Mouse (Mus musculus) heart, postnatal 10 days (tissue): ENCODE measurements around the gene Git1. TPM values are rescaled to one million over a fixed set of nuclear protein-coding genes. Genes with fewer than 3 reads are reported as not detected.

Experiments
- DNase-seq, 2 experiments: peaks; one replicate each; pipeline ENCODE4 v3.0.0; 2021
- intact Hi-C: fragments of 180-260 bp; cut with DNase I; formaldehyde crosslinking; loops from one replicate; pipeline ENCODE4 v1.15.1; 2025
- total RNA-seq, 2 experiments: library from RNA; stranded (reverse); gene quantifications; 2 replicates each; pipeline ENCODE4 v1.2.3; 2021

The Git1 gene
- total RNA-seq, result 10 to 100 TPM; 64.5 to 65.1 TPM

DNA sequence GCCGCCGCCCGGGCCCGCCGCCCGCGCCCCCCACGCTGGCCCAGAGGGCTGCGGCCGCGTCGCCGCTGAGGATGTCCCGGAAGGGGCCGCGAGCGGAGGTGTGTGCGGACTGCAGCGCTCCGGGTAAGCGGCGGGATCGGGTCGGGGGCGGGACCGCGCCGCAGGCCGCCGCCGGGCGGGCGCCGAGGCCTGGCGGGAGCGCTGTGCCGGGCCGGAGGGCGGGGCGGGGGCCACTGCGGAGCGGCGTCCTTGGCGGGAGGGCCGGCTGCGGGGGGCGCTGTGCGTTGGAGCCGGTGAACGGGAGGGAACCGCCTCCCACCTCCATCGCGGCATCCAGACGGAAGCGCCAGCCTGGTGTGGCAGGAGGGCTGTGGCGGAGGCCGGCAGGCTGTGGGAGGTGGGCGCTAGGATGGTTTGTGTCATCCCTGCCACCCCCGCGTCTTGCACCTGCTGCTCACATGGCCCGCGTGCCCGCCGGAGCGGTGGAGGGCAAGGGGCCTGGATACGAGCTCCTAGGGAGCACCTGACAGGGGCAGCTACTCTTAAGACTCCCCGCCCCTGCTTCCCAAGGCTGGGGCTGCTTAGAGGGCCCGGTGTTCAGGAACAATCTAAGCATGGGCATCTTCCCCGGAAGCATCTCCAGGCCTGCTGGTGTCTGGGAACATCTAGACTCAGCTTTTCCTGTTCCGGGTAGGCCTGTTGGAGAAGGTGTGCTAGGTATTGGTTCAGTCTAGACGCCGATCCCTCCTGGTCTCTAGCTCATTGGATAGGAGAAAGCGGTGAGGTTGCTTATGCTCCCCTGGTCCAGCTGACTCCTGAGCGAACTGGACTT, at the start of gene Git1:
Gene Git1 (plus strand): TSS at position 51 of the 832 bp plus-strand sequence.
- peak; percentile 53 to 62 for DNase-seq

DNA sequence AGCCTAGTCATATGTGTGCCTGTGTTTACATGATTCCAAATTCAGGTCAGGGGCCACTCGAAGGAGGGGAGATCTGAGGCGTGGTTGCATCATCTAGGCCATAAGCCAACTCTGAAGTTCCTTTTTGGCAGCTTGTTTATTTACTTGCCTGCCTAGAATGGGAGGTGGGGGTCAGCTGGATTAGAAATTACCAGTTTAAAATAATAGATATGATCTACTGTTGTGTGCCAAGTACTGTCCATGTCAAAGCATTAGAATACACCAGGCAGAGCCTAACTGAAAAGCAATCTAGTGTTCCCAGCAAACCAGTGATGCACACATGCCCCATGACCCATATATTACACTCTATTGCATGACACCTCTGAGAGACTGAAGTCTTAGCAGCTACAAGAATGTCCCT, 48.4 kb upstream of the Git1 start:
- peak; percentile 72 for DNase-seq
- intact Hi-C loops, result loop anchor here (5.0 kb wide), 3 partner anchors 78 to 343 kb away; partner anchors contain the start of gene Ssh2

More for the DNA sequence above, at the start of gene Git1:
- intact Hi-C loops, result loop anchor here (10.0 kb wide), 1 partner anchor 301 kb away; no protein-coding TSS in a partner anchor

DNA sequence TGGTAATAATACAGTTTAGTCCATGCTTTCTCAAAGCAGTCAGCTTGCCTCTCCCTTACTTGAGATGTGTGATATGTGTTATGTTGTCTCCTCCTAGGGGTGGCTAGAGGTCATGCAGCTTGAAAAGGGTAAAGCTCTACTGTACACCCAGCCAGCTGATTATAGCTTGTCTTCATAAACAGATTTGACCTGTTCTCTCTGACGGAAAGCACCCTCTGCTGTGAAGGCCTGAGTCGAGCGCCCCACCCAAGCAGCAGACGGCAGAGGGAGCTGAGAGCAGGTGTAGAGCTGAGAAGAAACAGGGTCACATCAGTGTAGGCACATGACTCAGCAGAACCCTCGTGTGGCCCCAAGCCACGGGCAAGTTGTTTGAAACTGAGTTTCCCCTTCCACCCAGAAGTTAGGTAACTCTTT, 46.7 kb upstream of the Git1 start:
- peak; percentile 79 to 86 for DNase-seq
- intact Hi-C loops, result loop anchor here (1.0 to 5.0 kb wide), 3 partner anchors 129 to 344 kb away; partner anchors contain the start of gene Ssh2

GRCm38 (mm10) chr11:77449224-77449623, 44.1 kb upstream of the Git1 start:
- intact Hi-C loops, result loop anchor here (5.0 kb wide), 2 partner anchors 232 to 347 kb away; partner anchors contain the start of gene Ssh2
- DNase-seq, result no peak

DNA sequence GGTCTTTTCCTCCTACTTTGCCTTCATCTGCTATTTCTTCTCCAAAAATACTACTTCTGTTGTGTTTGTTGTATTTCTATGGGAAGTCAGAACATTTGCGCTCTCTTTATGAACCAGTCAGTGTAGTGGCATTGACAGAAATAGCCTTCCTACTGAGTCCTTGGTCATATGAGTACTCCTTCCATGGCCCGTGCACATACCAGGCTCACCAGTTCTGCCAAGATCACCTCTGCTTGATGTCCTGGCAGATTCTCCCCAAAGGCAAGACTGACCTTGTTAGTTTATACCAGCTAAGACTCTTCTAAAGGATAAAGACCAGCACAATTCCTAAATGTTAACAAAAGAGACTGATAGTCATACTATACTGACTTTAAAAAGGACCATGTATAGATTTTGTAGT, 41.7 kb upstream of the Git1 start:
- DNase-seq, result no peak
- intact Hi-C loops, result no loop called here

DNA sequence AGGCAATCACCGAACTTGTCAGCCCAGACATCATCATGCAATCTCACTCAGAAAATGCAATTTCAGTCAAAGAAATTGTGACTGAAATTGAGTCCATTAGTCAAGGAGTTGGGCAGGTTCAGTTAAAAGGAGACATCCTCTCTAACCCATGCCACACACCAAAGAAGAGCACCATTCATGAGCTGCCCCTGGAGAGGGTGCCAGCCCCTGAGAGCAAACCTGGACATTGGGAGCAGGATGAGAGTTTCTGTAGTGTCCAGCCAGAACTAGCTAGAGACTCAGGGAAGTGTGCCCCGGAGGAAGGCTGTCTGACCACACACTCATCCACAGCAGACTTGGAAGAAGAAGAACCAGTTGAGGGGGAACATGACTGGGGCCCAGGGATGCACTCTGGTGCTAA, 40.0 kb upstream of the Git1 start:
- intact Hi-C loops, result no loop called here
- no peak for DNase-seq

- intact Hi-C loops, result no loop called here
- no peak for DNase-seq
Measured at GRCm38 (mm10) chr11:77455770-77456510, 37.4 kb upstream of the Git1 start.

DNA sequence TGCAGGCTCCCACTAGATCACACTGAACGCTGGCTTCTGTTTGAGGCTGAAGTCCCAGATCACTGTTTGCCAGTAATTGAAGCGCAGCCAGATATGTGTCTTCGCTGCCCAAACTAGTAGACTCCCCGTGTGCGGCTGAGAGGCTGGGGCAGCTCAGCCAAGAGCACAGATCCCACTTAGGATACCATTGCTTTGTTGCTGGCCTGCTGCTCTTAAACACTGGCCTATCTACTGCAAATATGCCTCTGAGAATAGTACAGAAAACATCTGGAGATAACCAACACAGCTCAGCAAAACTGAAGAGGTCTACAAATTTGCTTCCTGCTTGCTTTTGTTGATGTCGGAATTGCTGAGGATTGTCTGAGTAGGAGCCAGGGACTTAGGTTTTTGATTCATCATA, 36.5 kb upstream of the Git1 start:
- DNase-seq, result peak; percentile 76 to 80
- intact Hi-C loops, result no loop called here

DNA sequence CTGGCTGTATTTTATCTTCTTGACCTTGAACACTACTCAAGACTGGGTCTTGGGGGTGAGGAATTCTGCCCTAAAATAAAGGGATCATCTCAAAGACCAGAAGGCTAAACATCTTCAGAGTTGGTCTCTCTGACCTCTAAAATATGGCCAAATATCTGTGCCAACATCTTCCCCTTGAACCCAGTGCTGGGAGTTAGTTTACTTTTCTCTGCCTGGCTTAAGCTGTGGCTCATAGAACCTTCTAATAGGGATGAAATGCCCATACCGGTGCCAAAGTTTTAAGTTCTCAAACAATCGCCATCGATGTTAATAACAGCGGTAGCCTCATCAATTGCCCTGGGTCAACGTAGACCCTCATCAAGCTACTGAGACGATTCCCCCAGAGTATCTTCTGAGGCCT, 31.5 kb upstream of the Git1 start:
- DNase-seq, result no peak
- intact Hi-C loops, result no loop called here

GRCm38 (mm10) chr11:77462283-77463100, 30.9 kb upstream of the Git1 start, which contains the start of gene Coro6:
Gene Coro6 (plus strand): TSS chr11:77462411.
- peak; percentile 88 for DNase-seq
- intact Hi-C loops, result no loop called here

GRCm38 (mm10) chr11:77463101-77463445, 30.3 kb upstream of the Git1 start:
- intact Hi-C loops, result no loop called here
- no peak for DNase-seq

- intact Hi-C loops, result loop anchor here (2.0 kb wide), 1 partner anchor 23 kb away; no protein-coding TSS in a partner anchor
- DNase-seq, result peak in 1 of 2 experiments; percentile 46
Measured at GRCm38 (mm10) chr11:77463786-77464185, 29.6 kb upstream of the Git1 start.

- peak; percentile 68 to 77 for DNase-seq
- intact Hi-C loops, result loop anchor here (2.0 to 5.0 kb wide), 3 partner anchors 22 to 247 kb away; partner anchors contain the start of gene Ssh2
Measured at GRCm38 (mm10) chr11:77464684-77465083, 28.7 kb upstream of the Git1 start.

DNA sequence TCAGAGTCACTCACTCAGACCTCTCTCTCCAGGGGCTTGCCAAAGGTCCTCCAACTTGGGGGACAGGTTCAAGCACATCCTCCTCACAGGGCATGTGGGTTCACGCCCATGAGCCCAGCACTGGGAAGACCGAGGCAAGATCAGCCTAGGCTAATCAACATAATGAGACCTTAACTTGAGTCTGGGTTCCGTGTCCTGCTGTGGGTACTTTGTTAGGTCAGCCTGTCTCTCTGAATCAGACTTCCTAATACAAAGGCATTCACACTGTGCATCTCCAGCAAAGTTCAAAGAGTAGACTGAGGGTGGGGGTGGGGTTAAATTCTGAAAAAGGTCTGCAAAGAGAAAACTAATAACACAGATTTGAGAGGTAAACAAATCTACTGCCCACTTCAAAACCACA, 28.3 kb upstream of the Git1 start:
- intact Hi-C loops, result loop anchor here (2.0 to 5.0 kb wide), 3 partner anchors 22 to 248 kb away; partner anchors contain the start of gene Ssh2

DNA sequence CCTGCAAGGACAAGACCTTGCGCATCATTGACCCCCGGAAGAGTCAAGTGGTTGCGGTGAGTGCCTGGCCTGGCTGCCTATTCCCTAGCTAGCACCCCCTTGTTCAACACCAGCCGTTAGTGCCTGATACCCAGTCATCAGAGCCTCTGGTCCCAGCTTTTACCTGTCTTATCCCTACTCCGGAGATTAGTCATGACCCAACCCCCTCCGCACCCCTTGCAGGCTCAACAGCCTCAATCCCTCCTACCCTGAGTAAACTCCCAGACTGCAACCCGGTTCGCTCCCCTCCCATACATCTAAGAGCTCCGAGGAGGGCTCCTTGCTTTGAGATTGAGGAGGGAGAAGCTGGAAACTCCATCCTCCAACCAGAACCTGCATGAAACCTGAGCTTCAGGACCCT, 26.8 kb upstream of the Git1 start:
- intact Hi-C loops, result loop anchor here (2.0 to 5.0 kb wide), 3 partner anchors 149 to 249 kb away; partner anchors contain the start of gene Ssh2
- DNase-seq, result no peak

More for the DNA sequence above, 28.3 kb upstream of the Git1 start:
- no peak for DNase-seq

DNA sequence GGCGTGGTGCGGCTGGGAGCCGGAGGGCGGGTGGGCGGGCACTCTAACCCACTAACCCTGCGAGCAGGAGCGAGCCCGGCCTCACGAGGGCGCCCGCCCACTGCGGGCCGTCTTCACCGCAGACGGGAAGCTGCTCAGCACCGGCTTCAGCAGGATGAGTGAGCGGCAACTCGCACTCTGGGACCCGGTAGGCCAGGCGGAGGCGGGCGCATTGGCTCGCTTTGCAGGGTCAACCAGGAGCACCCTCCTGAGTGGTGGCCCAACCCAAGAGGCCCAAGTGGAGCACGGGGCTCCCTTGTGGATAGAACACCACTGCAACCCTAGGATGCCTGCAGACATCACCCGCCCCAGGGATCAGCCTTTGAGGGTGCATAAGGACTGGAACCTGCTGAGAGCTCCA, 26.2 kb upstream of the Git1 start:
- intact Hi-C loops, result loop anchor here (2.0 to 5.0 kb wide), 3 partner anchors 150 to 250 kb away; partner anchors contain the start of gene Ssh2
- peak; percentile 81 to 85 for DNase-seq

DNA sequence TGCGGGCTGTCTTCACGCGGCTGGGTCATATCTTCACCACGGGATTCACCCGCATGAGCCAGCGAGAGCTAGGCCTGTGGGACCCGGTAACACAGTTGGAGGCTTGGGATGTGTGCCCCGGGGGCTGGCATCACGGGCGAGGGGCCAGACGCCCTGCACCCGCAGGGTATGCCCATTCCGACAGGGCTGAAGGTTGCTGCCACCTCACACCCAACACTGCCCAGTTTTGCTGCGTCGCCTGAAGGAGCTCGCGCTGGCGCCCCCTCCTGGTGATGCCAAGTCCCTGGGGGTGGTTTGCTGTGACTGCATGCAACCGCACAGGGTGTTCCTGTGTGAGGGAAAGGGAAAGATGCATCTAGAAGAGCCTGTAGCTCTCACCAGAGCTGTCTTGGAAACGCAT, 25.6 kb upstream of the Git1 start:
- intact Hi-C loops, result loop anchor here (2.0 to 5.0 kb wide), 3 partner anchors 150 to 250 kb away; partner anchors contain the start of gene Ssh2
- peak; percentile 81 to 87 for DNase-seq

DNA sequence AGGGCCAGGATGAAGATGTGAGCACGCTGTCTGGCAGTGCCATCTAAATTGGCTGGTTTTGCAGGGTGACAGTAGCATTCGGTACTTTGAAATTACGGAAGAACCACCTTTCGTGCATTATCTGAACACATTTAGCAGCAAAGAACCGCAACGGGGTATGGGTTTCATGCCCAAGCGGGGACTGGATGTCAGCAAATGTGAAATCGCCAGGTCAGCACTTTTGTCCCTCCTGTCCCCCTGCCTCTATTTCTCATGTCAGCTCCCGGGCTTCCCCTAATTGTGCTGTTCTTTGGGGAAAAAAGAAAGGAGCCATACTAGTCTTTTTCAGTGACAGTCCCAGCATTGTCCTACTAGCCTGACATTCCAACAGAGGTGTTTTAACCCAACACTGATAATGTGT, 25.0 kb upstream of the Git1 start:
- intact Hi-C loops, result loop anchor here (5.0 kb wide), 2 partner anchors 151 to 251 kb away; partner anchors contain the start of gene Ssh2
- DNase-seq, result no peak

- DNase-seq, result no peak
- intact Hi-C loops, result no loop called here
Measured at GRCm38 (mm10) chr11:77471407-77471806, 22.0 kb upstream of the Git1 start.

- intact Hi-C loops, result no loop called here
Measured at GRCm38 (mm10) chr11:77472775-77473174, 20.6 kb upstream of the Git1 start.

More at GRCm38 (mm10) chr11:77472775-77473174, 20.6 kb upstream of the Git1 start:
- no peak for DNase-seq
